Mouse (Mus musculus) MEL (cell line): ENCODE data around the gene Olfr564. TPM values are rescaled to one million over a fixed set of nuclear protein-coding genes. Genes with fewer than 3 reads are reported as not detected.

ENCODE experiments used
- polyA plus RNA-seq, 2 experiments: library from polyadenylated mRNA; stranded (reverse) in 1 of 2; unstranded in 1 of 2; fragments of >175 nt in 1 of 2; fragments of >200 nt in 1 of 2; gene quantifications; 2 replicates each; pipeline versions ENCODE4 v1.2.1 to v1.2.4; 2012; ENCODE audit warnings: low replicate concordance in 2 of 2, low read depth in 1 of 2; ENCODE audit not compliant: insufficient read length in 2 of 2, insufficient read depth in 1 of 2, missing spikeins in 1 of 2
- total RNA-seq: library from RNA; depleted of rRNA; stranded (reverse); fragments of 300-350 nt; gene quantifications from 2 replicates; pipeline ENCODE4 v1.2.3, GENCODE M21; 2012; rRNA removed

The Olfr564 gene
- total and polyA plus RNA-seq, 3 experiments = not detected

Other genes with a start within 250 kb of the Olfr564 start
- 1.3 and 3.3 TPM in 2 replicates for gene Trim21, start 238.0 kb upstream of the Olfr564 start, total RNA-seq
- 1 to 10 TPM in 1 of 2 experiments, not detected in 1; 2.8 TPM for gene Trim21, start 238.0 kb upstream of the Olfr564 start, polyA plus RNA-seq
- not detected in 2 replicates for gene Olfr550, start 232.0 kb upstream of the Olfr564 start, total RNA-seq
- gene Olfr550, start 232.0 kb upstream of the Olfr564 start, polyA plus RNA-seq = not detected
- not detected in 2 replicates for gene Olfr551, start 211.6 kb upstream of the Olfr564 start, total RNA-seq
- gene Olfr551, start 211.6 kb upstream of the Olfr564 start, polyA plus RNA-seq = not detected
- gene Olfr552, start 205.7 kb upstream of the Olfr564 start, total RNA-seq = not detected in 2 replicates
- gene Olfr552, start 205.7 kb upstream of the Olfr564 start, polyA plus RNA-seq = not detected
- gene Olfr553, start 185.3 kb upstream of the Olfr564 start, total RNA-seq = not detected in 2 replicates
- gene Olfr553, start 185.3 kb upstream of the Olfr564 start, polyA plus RNA-seq = not detected
- not detected in 2 replicates for gene Olfr554, start 165.0 kb upstream of the Olfr564 start, total RNA-seq
- gene Olfr554, start 165.0 kb upstream of the Olfr564 start, polyA plus RNA-seq = not detected
- not detected in 2 replicates for gene Olfr555, start 144.7 kb upstream of the Olfr564 start, total RNA-seq
- gene Olfr555, start 144.7 kb upstream of the Olfr564 start, polyA plus RNA-seq = not detected
- not detected in 2 replicates for gene Olfr556, start 138.6 kb upstream of the Olfr564 start, total RNA-seq
- gene Olfr556, start 138.6 kb upstream of the Olfr564 start, polyA plus RNA-seq = not detected
- gene Trim68, start 116.2 kb upstream of the Olfr564 start, total RNA-seq = not detected in 2 replicates
- gene Trim68, start 116.2 kb upstream of the Olfr564 start, polyA plus RNA-seq = not detected
- gene Olfr557, start 107.6 kb upstream of the Olfr564 start, total RNA-seq = not detected in 2 replicates
- not detected for gene Olfr557, start 107.6 kb upstream of the Olfr564 start, polyA plus RNA-seq
- not detected in 2 replicates for gene Olfr558, start 101.3 kb upstream of the Olfr564 start, total RNA-seq
- gene Olfr558, start 101.3 kb upstream of the Olfr564 start, polyA plus RNA-seq = not detected
- not detected in 2 replicates for gene Olfr33, start 84.4 kb upstream of the Olfr564 start, total RNA-seq
- not detected for gene Olfr33, start 84.4 kb upstream of the Olfr564 start, polyA plus RNA-seq
- not detected in 2 replicates for gene Olfr559, start 76.0 kb upstream of the Olfr564 start, total RNA-seq
- gene Olfr559, start 76.0 kb upstream of the Olfr564 start, polyA plus RNA-seq = not detected
- gene Olfr560, start 44.1 kb upstream of the Olfr564 start, total RNA-seq = not detected in 2 replicates
- not detected for gene Olfr560, start 44.1 kb upstream of the Olfr564 start, polyA plus RNA-seq
- gene Olfr78, start 44.0 kb upstream of the Olfr564 start, total RNA-seq = not detected in 2 replicates
- not detected for gene Olfr78, start 44.0 kb upstream of the Olfr564 start, polyA plus RNA-seq
- gene Olfr561, start 32.3 kb upstream of the Olfr564 start, total RNA-seq = not detected in 2 replicates
- gene Olfr561, start 32.3 kb upstream of the Olfr564 start, polyA plus RNA-seq = not detected
- gene Olfr566, start 55.3 kb downstream of the Olfr564 start, total RNA-seq = not detected in 2 replicates
- not detected for gene Olfr566, start 55.3 kb downstream of the Olfr564 start, polyA plus RNA-seq
- gene Olfr568, start 73.6 kb downstream of the Olfr564 start, total RNA-seq = not detected in 2 replicates
- not detected for gene Olfr568, start 73.6 kb downstream of the Olfr564 start, polyA plus RNA-seq
- gene Olfr569, start 87.4 kb downstream of the Olfr564 start, total RNA-seq = not detected in 2 replicates
- not detected for gene Olfr569, start 87.4 kb downstream of the Olfr564 start, polyA plus RNA-seq
- gene Olfr570, start 91.1 kb downstream of the Olfr564 start, total RNA-seq = not detected in 2 replicates
- not detected for gene Olfr570, start 91.1 kb downstream of the Olfr564 start, polyA plus RNA-seq
- gene Olfr571, start 114.1 kb downstream of the Olfr564 start, total RNA-seq = not detected in 2 replicates
- gene Olfr571, start 114.1 kb downstream of the Olfr564 start, polyA plus RNA-seq = not detected
- gene Olfr572, start 120.9 kb downstream of the Olfr564 start, total RNA-seq = not detected in 2 replicates
- not detected for gene Olfr572, start 120.9 kb downstream of the Olfr564 start, polyA plus RNA-seq
- not detected in 2 replicates for gene Olfr573-ps1, start 139.1 kb downstream of the Olfr564 start, total RNA-seq
- gene Olfr573-ps1, start 139.1 kb downstream of the Olfr564 start, polyA plus RNA-seq = not detected
- not detected in 2 replicates for gene Olfr574, start 145.0 kb downstream of the Olfr564 start, total RNA-seq
- gene Olfr574, start 145.0 kb downstream of the Olfr564 start, polyA plus RNA-seq = not detected
- not detected in 2 replicates for gene Olfr575, start 155.3 kb downstream of the Olfr564 start, total RNA-seq
- gene Olfr575, start 155.3 kb downstream of the Olfr564 start, polyA plus RNA-seq = not detected
- not detected in 2 replicates for gene Olfr576, start 159.2 kb downstream of the Olfr564 start, total RNA-seq
- not detected for gene Olfr576, start 159.2 kb downstream of the Olfr564 start, polyA plus RNA-seq
- not detected in 2 replicates for gene Olfr577, start 172.5 kb downstream of the Olfr564 start, total RNA-seq
- not detected for gene Olfr577, start 172.5 kb downstream of the Olfr564 start, polyA plus RNA-seq
- not detected in 2 replicates for gene Olfr578, start 185.8 kb downstream of the Olfr564 start, total RNA-seq
- not detected for gene Olfr578, start 185.8 kb downstream of the Olfr564 start, polyA plus RNA-seq
- not detected in 2 replicates for gene Olfr582, start 234.5 kb downstream of the Olfr564 start, total RNA-seq
- gene Olfr582, start 234.5 kb downstream of the Olfr564 start, polyA plus RNA-seq = not detected
- not detected in 2 replicates for gene Olfr583, start 247.8 kb downstream of the Olfr564 start, total RNA-seq
- not detected for gene Olfr583, start 247.8 kb downstream of the Olfr564 start, polyA plus RNA-seq